Mouse (Mus musculus) gastrocnemius, adult 8-10 months (tissue): Measurements from ENCODE around the gene Zdhhc14. TPM values are rescaled to one million over a fixed set of nuclear protein-coding genes. Genes with fewer than 3 reads are reported as not detected.

ENCODE experiments used
- DNase-seq, 2 experiments: peaks; one replicate each; pipeline ENCODE4 v3.0.0; 2022; ENCODE audit warnings: low spot score in 2 of 2
- total RNA-seq, 4 experiments: library from RNA; stranded (reverse); gene quantifications; 2 replicates each; pipeline ENCODE4 v1.2.4; 2022

Gene Zdhhc14
- total RNA-seq, 4 experiments from 2014 or later = 3.2 to 4.5 (median 3.7) TPM

DNA sequence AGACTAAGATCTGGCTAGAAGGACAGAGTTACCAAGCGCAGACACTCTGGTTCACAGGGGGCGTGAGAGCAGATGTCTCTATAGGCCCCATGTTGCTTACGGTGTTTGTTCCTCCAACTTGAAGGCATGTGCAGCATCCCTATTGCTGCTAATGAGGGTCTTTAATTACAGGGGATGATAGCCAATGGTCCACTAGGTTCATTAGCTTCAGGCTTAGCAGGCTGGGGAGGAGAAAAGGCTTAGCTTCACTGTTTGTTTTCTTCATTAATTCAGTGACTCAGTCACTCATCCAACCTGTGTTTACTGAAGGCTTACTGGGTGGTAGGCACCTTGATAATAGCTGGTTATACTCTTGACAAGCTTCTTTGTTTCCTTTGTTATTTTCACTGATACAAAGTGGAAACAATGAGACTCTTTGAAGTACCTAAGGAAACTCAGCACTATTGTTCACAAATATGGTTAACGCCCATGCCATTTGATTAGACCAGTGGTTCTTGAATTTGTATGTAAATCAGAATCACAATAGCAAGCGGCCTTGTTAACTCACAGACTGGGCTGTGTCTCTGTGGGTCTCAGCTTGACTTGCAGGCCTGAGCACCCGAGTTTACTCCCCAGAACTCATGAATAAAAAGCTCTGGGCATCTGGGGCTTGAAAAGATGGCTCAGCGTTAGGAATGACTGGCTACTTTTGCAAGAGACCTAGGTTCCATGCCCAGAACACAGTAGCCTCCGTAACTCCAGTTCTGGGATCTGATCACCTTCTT, 168.1 kb downstream of the Zdhhc14 start:
- DNase-seq = no peak

DNA sequence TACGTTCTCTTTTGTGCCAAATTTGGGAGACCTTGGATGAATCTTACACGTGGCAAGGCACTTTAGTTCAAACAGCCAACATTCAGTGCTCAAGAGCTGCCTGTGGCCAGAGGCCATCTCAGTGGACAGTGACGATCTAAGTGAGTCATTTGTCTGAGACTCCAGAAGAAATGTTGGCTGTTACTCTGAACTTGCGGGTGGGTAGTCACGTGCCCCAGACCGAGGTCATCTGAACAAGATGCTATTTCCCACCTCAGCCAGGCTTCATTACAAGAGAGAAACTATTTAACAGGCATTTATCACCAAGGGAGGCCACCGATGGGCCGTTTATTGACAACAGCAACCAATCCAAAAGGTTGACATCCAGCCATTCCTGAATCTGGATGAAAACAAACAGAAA, 174.3 kb downstream of the Zdhhc14 start:
- DNase-seq = no peak

DNA sequence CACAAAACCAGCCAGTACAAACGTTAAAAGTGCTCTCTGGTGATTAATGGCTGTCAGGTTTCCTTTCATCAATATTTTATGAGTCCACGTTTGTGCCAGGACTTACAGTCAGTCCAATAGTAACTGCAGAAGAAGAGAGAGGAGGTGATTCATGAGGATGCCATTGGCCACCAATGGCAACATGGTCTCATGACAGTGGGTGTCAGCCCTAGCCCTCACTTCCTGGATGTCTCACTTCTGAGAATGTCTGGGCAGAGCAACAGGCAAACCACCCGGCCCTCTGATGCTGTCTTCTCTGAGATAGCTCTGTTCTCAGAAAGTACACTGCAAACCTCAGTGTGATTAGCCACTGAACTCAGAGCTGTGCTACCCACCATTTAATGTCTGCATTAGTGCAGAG, 176.1 kb downstream of the Zdhhc14 start:
- no peak for DNase-seq

DNA sequence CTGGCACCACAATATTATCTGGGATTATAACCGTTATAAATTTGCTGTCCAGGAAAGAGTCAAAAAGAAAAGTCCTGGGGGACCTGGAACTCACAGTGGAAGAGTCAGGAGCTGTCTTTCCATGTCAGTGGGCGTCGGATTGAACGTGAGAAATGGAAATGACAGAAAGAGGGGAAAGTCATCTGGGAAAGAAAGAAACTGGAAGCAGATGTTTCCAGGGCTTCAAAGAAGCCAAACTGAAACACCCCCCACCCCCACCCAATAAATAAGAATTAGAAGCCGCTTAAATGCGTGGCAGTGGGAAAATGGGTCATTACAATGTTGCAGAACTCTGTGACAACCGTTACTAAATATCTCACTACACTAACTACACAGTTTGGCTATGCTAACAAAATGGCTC, 176.6 kb downstream of the Zdhhc14 start:
- no peak for DNase-seq

DNA sequence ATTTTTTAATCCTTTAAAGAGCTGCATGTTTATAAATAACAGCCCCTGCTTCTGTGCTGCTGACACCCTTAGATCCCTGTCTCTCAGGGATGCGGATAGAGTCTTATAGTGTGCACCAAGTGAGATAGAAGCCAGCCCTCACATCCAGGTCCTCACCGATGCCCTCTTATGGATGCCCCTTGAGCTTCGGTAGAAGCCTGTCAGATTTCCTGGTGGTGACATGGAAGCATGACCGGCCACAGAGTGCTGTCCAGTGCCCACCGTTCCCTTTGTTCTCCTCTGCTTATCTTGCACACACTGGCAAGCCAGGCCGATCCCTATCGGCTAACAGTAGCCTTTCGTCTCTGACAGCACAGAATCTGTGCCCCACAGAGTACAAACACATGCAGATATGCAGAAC, 183.6 kb downstream of the Zdhhc14 start:
- no peak for DNase-seq

DNA sequence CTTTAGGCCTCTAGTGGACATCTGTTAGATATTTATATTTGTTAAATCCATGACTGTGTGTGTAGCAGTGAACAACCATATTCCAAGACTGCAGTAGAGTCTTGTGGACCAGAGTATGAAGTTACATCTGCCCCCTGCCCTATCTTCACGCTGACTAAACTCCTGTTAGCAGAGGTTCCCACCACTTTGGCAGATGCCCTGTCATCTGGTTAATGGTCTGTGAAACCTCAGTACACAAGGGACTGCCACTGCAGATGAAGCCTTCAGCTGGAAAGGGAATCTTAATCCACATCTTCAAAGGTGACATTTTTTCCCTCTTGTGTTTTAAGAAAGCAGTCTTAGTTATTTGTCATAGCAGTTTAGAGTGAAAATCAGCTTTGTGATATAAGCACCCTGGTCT, 187.0 kb downstream of the Zdhhc14 start:
- DNase-seq = no peak

DNA sequence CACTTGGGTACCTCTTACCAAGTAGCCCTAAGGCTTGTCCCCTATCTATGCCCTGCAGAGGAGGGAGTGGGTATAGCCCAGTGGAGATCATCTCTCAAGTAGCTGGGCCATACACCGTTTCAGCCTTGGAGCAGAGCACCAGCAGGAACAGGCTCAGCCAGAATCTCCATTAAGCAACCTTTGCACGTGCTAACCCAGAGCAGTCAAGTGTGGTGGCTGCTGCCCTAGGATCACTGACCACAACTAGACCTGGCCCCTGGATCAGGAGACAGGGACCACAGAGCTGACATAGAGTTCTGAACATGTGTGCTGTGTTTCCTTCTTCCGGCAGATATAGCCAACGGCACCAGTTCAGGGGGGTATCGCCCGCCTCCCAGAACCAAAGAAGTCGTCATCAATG, 193.0 kb downstream of the Zdhhc14 start:
- no peak for DNase-seq

DNA sequence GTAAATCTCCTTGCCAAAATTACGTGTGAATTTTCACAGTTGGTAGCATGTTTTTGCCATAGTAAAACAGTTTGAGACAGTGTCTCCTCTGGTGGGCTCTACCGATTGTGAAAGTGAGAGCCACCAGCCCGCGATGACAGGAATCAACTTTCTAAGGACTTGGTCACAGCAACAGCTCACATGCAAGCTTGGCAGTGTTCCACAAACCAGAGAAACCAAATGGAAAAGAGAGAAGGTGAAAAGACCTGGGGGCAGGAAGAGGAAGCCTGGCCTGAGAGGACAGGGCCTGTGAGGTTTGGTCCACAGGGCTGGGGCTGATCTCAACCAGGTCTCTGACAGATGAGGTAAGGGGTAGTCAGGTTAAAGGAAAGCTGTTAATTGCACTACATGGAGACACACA, 195.5 kb downstream of the Zdhhc14 start:
- no peak for DNase-seq

DNA sequence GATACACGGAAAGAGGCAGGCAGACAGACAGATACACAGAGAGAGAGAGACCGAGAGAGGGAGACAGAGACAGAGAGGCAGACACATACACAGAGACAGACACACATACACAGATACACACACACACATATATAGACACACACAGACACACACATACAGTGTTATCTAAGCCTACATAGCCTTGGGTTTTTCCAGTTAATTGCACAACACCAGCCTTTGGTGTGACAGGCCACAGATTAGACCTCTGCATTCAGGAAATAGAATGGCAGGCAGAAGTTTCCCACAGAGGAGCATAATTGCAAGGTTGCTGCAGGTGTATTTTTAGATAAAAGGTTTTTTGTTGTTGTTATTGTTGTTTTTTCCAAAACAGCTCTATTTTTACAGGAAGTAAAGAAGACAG, 195.9 kb downstream of the Zdhhc14 start:
- no peak for DNase-seq

DNA sequence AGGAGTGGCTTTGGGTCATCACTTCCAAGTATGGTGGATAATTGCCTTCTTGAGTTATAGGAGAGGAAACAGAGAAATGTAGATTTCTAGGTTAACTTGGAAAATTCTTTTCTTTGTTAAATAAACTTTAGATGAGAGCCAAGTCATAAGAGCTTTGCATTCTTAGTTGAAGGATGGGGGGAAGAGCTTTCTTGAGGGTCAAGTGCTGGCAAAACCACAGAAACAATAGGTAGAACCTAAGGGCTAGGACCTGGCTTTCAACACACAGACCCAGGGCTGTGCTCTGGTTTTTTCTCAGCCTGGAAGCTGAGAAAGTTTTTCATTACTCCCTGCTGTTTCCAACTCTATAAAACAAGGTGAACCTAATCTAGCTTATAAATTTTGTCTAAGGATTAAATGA, 196.3 kb downstream of the Zdhhc14 start:
- no peak for DNase-seq

DNA sequence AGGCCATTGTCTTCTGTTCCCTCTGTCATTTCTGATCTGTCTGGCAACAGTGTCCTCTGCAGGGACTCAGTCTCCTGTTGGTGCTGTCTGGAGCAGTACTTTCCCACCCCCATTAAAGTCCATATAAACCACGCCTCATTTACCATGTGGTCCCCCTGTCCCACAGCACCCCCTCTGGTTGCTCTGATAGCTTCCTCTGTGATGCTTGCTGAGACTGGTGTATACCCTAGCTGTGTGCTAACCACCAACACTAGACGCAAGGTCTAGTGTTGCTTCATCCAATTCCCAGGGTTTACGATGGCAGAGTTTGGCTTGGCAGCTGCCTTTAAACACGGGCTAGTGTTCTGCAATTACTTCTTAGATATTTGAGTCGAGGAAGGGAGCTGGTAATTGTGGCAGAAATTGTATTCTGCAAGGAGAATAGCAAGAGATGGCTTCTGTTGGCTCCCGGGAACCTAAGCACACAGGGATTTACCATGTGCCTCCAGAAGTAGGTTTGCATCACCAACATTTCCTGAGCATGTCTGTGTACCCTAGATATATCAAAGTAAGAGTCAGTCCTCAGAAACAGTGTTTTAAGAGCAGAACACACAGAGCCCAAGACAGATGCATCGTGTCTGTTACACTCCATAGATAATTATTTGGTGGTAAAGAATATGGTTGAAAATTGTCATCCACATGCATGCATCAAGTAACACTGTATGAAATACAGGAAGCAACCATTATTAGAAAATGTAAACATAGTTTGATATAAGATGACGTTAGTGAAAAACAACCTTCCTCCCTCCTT, 198.6 kb downstream of the Zdhhc14 start:
- DNase-seq = no peak

DNA sequence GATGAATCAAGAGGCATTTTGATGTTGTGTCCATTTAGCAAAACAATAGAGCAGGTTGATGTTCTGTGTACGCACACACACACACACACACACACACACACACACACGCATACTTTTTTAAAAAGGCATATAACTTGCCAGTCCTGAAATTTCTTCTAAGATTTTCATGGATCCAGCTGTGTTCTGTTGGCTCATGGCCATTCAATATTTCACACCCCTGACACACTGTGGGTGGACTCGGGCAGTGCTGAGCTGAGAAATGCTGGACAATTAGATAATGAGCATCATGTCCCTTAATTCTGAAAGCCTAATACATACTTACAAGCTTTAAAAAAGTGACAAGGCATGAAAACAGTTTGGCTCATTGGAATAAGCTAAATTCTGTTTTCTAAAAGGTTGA, 200.3 kb downstream of the Zdhhc14 start:
- no peak for DNase-seq

DNA sequence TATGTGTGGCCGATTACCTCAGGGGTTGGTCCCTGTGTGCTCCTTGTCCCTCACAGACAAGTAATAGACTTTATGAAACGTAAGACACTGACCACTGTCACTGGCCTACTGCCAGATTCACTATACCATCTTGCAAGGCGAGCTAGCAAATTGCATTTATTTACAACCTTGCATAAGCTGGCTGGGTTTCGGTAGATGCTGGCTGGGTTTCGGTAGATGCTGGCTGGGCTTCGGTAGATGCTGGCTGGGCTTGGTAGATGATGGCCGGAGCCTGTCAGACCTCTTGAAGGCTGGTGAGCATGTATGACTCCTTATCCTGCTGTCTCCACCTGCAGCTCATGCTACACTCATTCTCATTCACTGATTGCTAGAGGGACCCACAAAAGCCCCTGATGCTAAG, 200.9 kb downstream of the Zdhhc14 start:
- DNase-seq = no peak

DNA sequence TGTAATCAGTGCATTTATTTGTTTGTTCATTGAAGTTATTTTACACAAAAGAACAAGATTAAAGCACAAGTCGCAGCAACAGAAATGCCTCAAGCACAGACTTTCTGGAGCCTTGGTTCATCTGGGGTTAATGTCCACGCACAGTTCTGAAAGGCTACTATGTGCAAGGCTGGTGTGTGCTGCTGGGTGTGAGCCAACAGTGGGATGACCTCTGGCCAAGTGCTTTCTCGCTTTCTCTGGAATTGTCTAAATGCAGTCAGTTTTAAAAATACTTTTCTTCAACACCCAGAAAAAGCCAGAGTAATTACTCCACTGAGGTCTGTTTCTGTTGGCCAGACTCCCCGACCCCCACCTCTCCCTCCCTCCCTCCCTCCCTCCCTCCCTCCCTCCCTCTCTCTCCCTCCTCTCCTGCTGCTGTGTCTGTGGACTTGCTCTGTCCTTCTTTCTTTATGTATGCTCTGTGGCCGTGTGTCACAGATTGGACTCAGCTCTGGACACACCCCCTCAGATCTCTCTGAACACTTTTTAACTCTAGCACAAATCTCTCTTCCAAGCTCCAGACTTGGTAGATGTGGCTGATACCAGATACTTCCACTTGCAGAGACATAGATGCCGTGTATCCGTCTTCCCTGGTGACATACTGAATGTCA, 206.2 kb downstream of the Zdhhc14 start:
- no peak for DNase-seq

DNA sequence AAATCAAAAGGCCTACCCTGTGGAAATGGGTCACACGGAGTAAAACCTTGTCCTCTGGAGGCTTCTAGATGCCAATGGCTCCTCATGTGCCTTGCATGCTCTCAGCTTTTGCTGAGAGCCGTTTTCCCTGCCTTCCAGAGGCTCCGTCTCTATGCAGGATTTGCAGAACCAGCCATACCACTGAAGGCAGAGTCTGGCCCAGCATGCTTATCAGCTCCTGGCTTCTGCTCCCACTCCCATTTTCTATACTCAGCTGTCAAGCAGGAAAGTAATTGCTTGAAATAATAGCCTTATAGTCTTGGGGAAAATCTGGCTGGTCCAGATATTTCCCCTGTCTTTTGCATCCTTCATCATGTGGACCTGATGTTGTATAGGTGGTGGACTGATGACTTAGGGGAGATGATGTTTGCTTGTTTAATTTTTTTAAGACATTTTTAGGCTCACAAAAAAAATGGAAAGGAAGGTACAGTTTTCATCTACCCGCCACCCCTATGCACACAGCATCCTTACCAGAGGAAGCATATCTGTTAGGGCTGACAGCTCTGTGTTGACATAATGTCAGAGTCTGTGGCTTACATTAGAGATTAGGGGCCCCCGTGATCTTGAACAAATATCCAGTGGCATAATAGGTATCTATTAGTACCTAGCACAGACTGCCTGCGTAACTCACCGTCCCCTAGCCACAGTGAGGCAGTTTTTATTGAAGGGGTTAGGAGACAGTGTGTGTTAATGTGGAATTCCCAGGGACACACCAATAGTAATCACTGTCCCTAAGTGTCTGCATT, 218.2 kb downstream of the Zdhhc14 start:
- DNase-seq = no peak

DNA sequence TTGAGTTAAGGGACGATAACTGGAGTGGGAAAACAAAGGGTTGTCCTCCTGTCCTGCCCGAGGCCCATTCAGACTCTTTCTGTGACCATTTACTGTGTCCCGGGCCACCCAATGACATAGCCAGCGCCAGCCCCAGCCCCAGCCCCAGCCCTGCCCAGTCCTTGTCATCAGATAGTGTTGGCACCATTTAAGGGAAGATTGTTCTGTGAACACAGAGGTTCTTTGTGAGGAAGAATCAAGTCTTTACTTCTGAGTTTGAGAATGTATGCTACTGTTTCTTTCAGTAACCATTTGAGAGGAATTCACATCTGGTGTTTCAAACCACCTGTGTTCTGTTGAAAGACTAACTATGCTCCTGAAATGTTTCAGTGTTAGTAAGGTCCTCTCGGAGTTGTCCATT, 219.5 kb downstream of the Zdhhc14 start:
- no peak for DNase-seq

DNA sequence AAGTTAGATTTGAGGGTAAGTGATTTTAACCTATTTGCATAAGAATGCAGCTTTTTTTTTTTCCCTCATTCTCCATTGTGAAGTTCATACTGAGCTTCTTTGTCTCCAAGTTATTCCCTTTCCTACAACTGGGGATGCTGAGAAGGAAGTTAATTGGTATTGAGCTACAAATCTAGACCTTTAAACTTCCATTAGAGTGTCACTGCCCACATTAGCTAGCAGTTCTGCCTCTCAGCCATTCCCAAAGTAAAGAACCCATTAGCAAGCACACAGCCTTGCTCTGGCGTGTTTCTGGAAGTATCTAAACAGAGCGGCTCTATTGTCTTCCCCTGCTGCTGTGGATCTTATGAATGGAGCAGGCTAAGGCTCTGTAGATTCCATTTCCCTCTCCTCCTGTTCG, 220.8 kb downstream of the Zdhhc14 start:
- DNase-seq = no peak

DNA sequence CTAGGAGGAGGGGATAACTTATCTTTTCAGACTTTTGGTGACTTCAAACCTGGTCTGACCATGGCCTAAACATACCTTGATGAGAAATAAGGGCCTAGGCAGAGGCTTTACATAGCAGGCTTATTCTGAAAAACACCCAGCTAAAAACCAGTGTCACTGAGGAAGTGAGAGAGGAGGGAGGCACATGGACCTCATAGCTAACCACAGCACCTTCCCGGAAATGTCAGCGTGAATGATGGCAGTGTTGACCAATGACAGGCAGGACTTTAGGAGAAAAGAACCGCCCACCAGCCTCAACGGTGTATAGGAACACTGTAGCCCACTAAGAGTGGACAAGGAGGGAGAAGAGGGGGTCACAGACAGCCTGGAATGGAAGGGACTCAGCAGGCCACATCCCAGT, 224.6 kb downstream of the Zdhhc14 start:
- no peak for DNase-seq

DNA sequence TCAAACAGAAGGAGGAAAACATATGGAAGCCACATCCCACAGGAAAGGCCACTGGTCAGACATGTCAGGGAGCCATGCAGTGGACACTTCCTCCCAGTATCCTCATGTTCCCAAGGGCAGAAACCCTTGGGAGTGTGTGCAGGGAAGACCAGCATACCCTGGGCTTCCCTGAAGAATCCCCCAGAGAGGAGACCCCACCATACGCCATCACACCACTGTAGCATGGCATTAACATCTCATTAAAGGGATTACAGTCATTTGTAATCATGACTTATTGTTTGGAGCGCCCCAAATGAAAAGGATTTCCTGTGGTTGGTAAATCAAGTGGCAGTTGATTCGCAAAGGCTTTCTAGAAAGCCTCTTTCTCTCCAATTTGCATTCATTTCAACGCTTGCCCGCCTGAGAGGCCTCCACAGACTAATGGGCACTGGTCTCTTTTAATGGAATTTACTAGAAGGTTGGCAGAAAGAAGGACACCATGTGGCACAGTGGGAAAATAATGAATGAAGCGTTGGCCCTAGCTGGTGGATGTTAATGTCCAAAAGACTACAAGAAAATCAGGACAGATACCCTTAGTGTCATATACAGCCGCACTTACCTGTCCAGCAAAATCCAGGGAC, 226.5 kb downstream of the Zdhhc14 start:
- DNase-seq = no peak

DNA sequence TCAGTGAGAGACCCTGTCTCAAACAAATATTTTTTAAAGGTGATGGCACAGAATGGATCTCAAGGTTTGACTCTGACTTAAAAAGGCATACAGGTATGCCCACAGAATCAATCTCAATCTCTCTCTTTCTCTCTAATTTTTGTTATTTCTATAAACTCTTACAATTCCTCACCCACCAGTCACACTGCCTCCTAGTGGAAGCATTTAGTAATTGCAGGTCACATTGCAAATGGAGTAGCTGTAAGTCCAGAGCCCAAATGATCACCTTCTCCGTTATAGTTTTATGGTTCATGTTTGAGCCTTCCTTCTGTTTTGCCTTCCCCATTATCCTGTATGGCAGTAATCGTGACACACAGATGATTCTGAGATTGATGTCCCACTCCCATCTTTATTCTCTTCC, 230.4 kb downstream of the Zdhhc14 start:
- no peak for DNase-seq

DNA sequence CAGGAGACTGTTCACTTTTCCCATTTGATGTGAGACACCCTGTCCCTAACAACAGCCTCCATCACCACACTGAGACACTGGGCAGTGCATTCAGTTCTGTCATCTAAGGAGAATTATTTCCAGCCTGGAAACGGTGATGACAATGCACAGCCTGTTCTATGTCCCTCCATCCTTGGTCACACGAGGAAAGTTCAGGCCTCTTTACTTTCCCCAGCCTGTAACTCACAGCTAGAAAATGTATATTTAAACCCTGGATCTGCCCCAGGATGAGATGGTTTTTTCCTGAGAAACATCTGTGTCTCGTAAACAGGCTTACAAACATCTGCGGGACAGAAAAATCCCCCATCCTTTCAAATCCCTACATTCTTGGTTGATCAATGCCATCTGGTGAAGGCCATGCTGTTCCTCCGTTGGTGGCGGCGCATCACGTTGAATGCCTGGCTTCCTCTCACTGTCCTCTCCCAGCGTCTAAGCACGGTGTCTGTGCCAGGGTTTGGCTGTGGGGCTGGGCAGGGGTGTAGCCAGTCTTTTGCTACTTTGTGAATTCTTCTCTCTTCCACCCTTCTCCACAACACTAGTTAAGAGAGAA, 231.3 kb downstream of the Zdhhc14 start:
- DNase-seq = no peak
